Mouse (Mus musculus): ENCODE results near the gene Actn4. TPM values are rescaled to one million over a fixed set of nuclear protein-coding genes. Genes with fewer than 3 reads are reported as not detected.

The Actn4 gene
- polyA plus RNA-seq, 1 experiment from 2014 or later: 233 TPM

- Histone ChIP-seq H3K27me3 (no peaks in the 10 kb centered on the region), H3K27ac (no peak overlapping the region), H3K4me2 (replicated peaks) (no peak overlapping the region), H3K4me1 (peaks cover 17% of the 10 kb centered on the region), H3K4me3 (no peak overlapping the region), H3K9me3 (no peaks in the 10 kb centered on the region), H3K36me3 (peaks cover 7% of the 10 kb centered on the region), H3K9ac (no peak overlapping the region)
- 82% methylated on average over 4 of the region's 4 CpGs for WGBS
- no peak for ATAC-seq (ENCODE audit: insufficient number of reproducible peaks, insufficient read depth, low FRiP score, low TSS enrichment)
Measured at GRCm38 (mm10) chr7:28983849-28984248, 21.7 kb upstream of the Actn4 start.

- ATAC-seq (ENCODE audit: insufficient number of reproducible peaks, insufficient read depth, low FRiP score, low TSS enrichment): no peak
- H3K27ac ChIP-seq: peak overlapping the region; percentile 88; the same call in 1 of the 2 replicates
- 71% methylated on average over 11 of the region's 11 CpGs for WGBS
- peaks cover 17% of the 10 kb centered on the region for H3K4me1 ChIP-seq
- H3K4me3 ChIP-seq: no peak overlapping the region
- peak overlapping the region; percentile 63; the same call in 1 of the 2 replicates for H3K9ac ChIP-seq
- no peaks in the 10 kb centered on the region for H3K9me3 ChIP-seq
- peak overlapping the region; percentile 72 for H3K4me2 ChIP-seq (replicated peaks)
- H3K27me3 ChIP-seq: no peaks in the 10 kb centered on the region
- H3K36me3 ChIP-seq: peaks cover 14% of the 10 kb centered on the region
Measured at GRCm38 (mm10) chr7:28983141-28983564, 21.0 kb upstream of the Actn4 start.

GRCm38 (mm10) chr7:28982274-28983013 is 20.3 kb upstream of the Actn4 start:
- Histone ChIP-seq H3K4me2 (replicated peaks) (peak overlapping the region; percentile 72), H3K27ac (peak overlapping the region; percentile 88), H3K9ac (peak overlapping the region; percentile 63), H3K9me3 (no peaks in the 10 kb centered on the region), H3K36me3 (peaks cover 21% of the 10 kb centered on the region), H3K4me1 (peaks cover 17% of the 10 kb centered on the region), H3K27me3 (no peaks in the 10 kb centered on the region), H3K4me3 (peak overlapping the region; percentile 54)
- peak; percentile 49 for ATAC-seq (ENCODE audit: insufficient number of reproducible peaks, insufficient read depth, low FRiP score, low TSS enrichment)
- WGBS: 14% methylated on average over 19 of the region's 19 CpGs

- H3K9me3 ChIP-seq: no peaks in the 10 kb centered on the region
- peak within 1 kb of the TSS; percentile 88 for H3K27ac ChIP-seq
- peak within 1 kb of the TSS; percentile 84 for H3K4me2 ChIP-seq (replicated peaks)
- ATAC-seq (ENCODE audit: insufficient number of reproducible peaks, insufficient read depth, low FRiP score, low TSS enrichment): peak; percentile 94
- H3K4me3 ChIP-seq: peak within 1 kb of the TSS; percentile 54
- peaks cover 17% of the 10 kb centered on the region for H3K4me1 ChIP-seq
- H3K36me3 ChIP-seq: peaks cover 27% of the 10 kb centered on the region
- WGBS: 0% methylated on average over 36 of the region's 36 CpGs
- peak within 1 kb of the TSS; percentile 64 for H3K9ac ChIP-seq
- H3K27me3 ChIP-seq: no peaks in the 10 kb centered on the region
Measured at GRCm38 (mm10) chr7:28981651-28982273, 19.6 kb upstream of the Actn4 start, which contains the start of the genes Eif3k and Map4k1. Eif3k (minus strand) TSS chr7:28981864. Map4k1 (plus strand) TSS chr7:28982050.

GRCm38 (mm10) chr7:28977556-28977955 is 15.4 kb upstream of the Actn4 start:
- Histone ChIP-seq H3K27ac (no peak overlapping the region), H3K4me2 (replicated peaks) (no peak overlapping the region), H3K36me3 (peaks cover 61% of the 10 kb centered on the region), H3K4me3 (no peak overlapping the region), H3K9me3 (no peaks in the 10 kb centered on the region), H3K4me1 (peaks cover 12% of the 10 kb centered on the region), H3K9ac (no peak overlapping the region), H3K27me3 (no peaks in the 10 kb centered on the region)
- no peak for ATAC-seq (ENCODE audit: insufficient number of reproducible peaks, insufficient read depth, low FRiP score, low TSS enrichment)
- 91% methylated on average over 9 of the region's 9 CpGs for WGBS

- no peak overlapping the region for H3K27ac ChIP-seq
- no peak overlapping the region for H3K4me2 ChIP-seq (replicated peaks)
- H3K9ac ChIP-seq: no peak overlapping the region
- WGBS: 86% methylated on average over 8 of the region's 8 CpGs
- no peak for ATAC-seq (ENCODE audit: insufficient number of reproducible peaks, insufficient read depth, low FRiP score, low TSS enrichment)
- peaks cover 69% of the 10 kb centered on the region for H3K36me3 ChIP-seq
- no peaks in the 10 kb centered on the region for H3K9me3 ChIP-seq
- H3K4me1 ChIP-seq: no peaks in the 10 kb centered on the region
- H3K4me3 ChIP-seq: no peak overlapping the region
- H3K27me3 ChIP-seq: no peaks in the 10 kb centered on the region
Measured at GRCm38 (mm10) chr7:28973025-28973424, 10.9 kb upstream of the Actn4 start.

- Histone ChIP-seq H3K9me3 (no peaks in the 10 kb centered on the region), H3K4me2 (replicated peaks) (no peak overlapping the region), H3K27me3 (no peaks in the 10 kb centered on the region), H3K4me3 (no peak overlapping the region), H3K36me3 (peaks cover 64% of the 10 kb centered on the region), H3K4me1 (no peaks in the 10 kb centered on the region), H3K9ac (no peak overlapping the region), H3K27ac (no peak overlapping the region)
- no peak for ATAC-seq (ENCODE audit: insufficient number of reproducible peaks, insufficient read depth, low FRiP score, low TSS enrichment)
- WGBS: 61% methylated on average over 8 of the region's 8 CpGs
Measured at GRCm38 (mm10) chr7:28972542-28972985, 10.4 kb upstream of the Actn4 start.

GRCm38 (mm10) chr7:28971770-28972269 is 9.7 kb upstream of the Actn4 start:
- WGBS: 81% methylated on average over 6 of the region's 6 CpGs
- no peaks in the 10 kb centered on the region for H3K4me1 ChIP-seq
- H3K4me2 ChIP-seq (replicated peaks): no peak overlapping the region
- no peak overlapping the region for H3K27ac ChIP-seq
- H3K36me3 ChIP-seq: peaks cover 57% of the 10 kb centered on the region
- no peaks in the 10 kb centered on the region for H3K9me3 ChIP-seq
- H3K27me3 ChIP-seq: no peaks in the 10 kb centered on the region
- H3K9ac ChIP-seq: no peak overlapping the region
- ATAC-seq (ENCODE audit: insufficient number of reproducible peaks, insufficient read depth, low FRiP score, low TSS enrichment): no peak
- H3K4me3 ChIP-seq: no peak overlapping the region

GRCm38 (mm10) chr7:28971029-28971428 is 8.9 kb upstream of the Actn4 start:
- H3K4me1 ChIP-seq: no peaks in the 10 kb centered on the region
- no peaks in the 10 kb centered on the region for H3K9me3 ChIP-seq
- no peak overlapping the region for H3K4me3 ChIP-seq
- H3K27me3 ChIP-seq: no peaks in the 10 kb centered on the region
- ATAC-seq (ENCODE audit: insufficient number of reproducible peaks, insufficient read depth, low FRiP score, low TSS enrichment): no peak
- H3K27ac ChIP-seq: no peak overlapping the region
- no peak overlapping the region for H3K4me2 ChIP-seq (replicated peaks)
- WGBS: 84% methylated on average over 7 of the region's 7 CpGs
- H3K36me3 ChIP-seq: peaks cover 49% of the 10 kb centered on the region
- no peak overlapping the region for H3K9ac ChIP-seq

- H3K9me3 ChIP-seq: no peaks in the 10 kb centered on the region
- H3K4me1 ChIP-seq: no peaks in the 10 kb centered on the region
- H3K4me2 ChIP-seq (replicated peaks): no peak overlapping the region
- H3K9ac ChIP-seq: no peak overlapping the region
- no peaks in the 10 kb centered on the region for H3K27me3 ChIP-seq
- no peak for ATAC-seq (ENCODE audit: insufficient number of reproducible peaks, insufficient read depth, low FRiP score, low TSS enrichment)
- H3K27ac ChIP-seq: no peak overlapping the region
- H3K4me3 ChIP-seq: no peak overlapping the region
- H3K36me3 ChIP-seq: peaks cover 41% of the 10 kb centered on the region
- 75% methylated on average over 12 of the region's 12 CpGs for WGBS
Measured at GRCm38 (mm10) chr7:28969672-28970394, 7.7 kb upstream of the Actn4 start.

GRCm38 (mm10) chr7:28969271-28969670 is 7.1 kb upstream of the Actn4 start:
- Histone ChIP-seq H3K4me1 (no peaks in the 10 kb centered on the region), H3K9me3 (no peaks in the 10 kb centered on the region), H3K27me3 (no peaks in the 10 kb centered on the region), H3K36me3 (peaks cover 36% of the 10 kb centered on the region), H3K4me2 (replicated peaks) (no peak overlapping the region), H3K27ac (no peak overlapping the region), H3K9ac (no peak overlapping the region), H3K4me3 (no peak overlapping the region)
- ATAC-seq (ENCODE audit: insufficient number of reproducible peaks, insufficient read depth, low FRiP score, low TSS enrichment): no peak
- 89% methylated on average over 1 of the region's 1 CpGs for WGBS

Data from embryonic facial prominence, embryonic 12.5 days (tissue).